Mouse (Mus musculus) adrenal gland, adult 8-10 months (tissue): ENCODE data around the gene Ogn. TPM values are rescaled to one million over a fixed set of nuclear protein-coding genes. Genes with fewer than 3 reads are reported as not detected.
"Not testable (repeated sequence)": the region's sequence is repeated elsewhere in the genome, so short reads cannot be mapped to it uniquely, and the experiment has no call there.

ENCODE experiments used
- DNase-seq: peaks from one replicate; pipeline ENCODE4 v3.0.0; 2022
- total RNA-seq, 4 experiments: library from RNA; stranded (reverse); gene quantifications; 2 replicates each; pipeline ENCODE4 v1.2.4; 2022

The Ogn gene
- total RNA-seq: 10 to 100 TPM; 52.2 to 83.6 (median 61.4) TPM

GRCm38 (mm10) chr13:49607714-49608113 lies at the start of gene Ogn:
Gene Ogn, plus strand, starts transcription at chr13:49608046.
- no peak for DNase-seq

DNA sequence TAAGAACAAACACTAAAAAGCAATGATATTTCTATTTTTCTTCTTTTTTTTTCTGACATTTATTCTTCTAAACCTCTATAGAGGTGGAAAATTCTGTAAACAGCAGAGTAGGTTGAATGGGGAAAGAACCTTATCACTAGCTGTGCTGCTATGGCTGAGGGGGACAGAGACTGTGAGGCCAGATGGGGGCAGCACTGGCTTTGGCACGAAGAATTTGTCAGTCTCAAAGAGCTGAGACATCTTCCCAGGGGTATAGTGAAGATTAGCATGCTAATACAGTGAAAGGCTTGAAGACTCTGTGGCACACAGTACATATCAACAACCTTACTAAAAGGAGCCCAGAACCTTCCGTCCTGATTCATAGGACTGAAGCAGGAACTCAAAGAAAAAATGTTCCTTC lies 48.7 kb upstream of the Ogn start:
- DNase-seq: no peak

- DNase-seq: no peak
Observed at GRCm38 (mm10) chr13:49560886-49561285, 47.0 kb upstream of the Ogn start.

DNA sequence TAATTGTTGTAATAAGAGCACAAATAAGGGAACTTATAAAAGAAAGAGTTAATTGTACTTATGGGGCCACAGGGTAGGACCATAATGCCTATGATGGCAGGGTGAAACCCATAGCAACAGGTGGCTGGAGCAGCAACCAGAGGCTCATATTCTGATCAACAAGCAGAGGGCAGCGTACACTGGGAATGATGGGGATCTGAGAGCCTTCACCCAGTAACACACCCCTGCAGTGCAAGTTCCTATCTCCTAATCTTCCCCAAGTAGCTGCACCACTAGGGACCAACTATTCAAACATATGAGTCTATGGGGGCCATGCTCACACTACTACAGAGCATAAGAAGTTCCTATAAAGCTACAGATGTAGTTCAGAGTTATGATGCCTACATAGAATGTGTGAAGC lies 43.5 kb upstream of the Ogn start:
- DNase-seq: no peak

DNA sequence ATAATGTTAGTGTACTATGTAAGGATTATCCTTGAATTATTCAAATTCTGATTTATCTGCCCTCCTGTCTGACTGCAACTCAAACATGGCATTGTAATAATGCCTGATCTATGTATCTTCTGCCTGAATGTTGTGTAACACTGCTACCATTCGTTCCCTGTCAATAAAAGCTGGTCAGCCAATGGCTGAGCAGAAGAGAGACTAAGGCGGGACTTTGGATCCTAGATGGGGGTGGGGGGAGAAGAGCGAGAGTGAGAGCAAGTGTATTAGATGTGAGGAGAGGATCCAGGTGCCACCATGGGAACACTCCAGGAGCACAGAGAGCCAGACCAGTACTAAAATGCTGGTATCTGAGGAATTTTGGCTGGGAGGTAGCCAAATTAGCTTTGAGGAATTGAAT lies 37.5 kb upstream of the Ogn start:
- DNase-seq: no peak

DNA sequence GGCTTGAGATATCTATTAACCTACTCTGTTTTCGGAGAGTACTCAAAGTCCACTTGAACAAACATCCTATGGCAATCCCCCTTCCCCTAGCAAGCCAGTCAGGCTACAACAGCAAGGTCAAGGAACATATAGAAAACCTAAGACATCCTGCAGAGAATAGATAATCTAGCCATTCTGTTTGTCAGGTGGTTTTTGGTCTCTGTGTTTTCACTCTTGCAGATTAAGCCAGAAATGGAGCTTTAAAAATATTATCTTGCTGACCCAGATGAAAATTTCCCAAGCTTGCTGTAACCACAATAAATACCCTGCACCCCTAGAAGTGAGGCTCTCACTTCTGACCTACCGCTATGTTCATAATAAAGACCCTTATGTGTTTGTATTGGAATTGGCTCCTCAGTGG lies 36.4 kb upstream of the Ogn start:
- DNase-seq: no peak

DNA sequence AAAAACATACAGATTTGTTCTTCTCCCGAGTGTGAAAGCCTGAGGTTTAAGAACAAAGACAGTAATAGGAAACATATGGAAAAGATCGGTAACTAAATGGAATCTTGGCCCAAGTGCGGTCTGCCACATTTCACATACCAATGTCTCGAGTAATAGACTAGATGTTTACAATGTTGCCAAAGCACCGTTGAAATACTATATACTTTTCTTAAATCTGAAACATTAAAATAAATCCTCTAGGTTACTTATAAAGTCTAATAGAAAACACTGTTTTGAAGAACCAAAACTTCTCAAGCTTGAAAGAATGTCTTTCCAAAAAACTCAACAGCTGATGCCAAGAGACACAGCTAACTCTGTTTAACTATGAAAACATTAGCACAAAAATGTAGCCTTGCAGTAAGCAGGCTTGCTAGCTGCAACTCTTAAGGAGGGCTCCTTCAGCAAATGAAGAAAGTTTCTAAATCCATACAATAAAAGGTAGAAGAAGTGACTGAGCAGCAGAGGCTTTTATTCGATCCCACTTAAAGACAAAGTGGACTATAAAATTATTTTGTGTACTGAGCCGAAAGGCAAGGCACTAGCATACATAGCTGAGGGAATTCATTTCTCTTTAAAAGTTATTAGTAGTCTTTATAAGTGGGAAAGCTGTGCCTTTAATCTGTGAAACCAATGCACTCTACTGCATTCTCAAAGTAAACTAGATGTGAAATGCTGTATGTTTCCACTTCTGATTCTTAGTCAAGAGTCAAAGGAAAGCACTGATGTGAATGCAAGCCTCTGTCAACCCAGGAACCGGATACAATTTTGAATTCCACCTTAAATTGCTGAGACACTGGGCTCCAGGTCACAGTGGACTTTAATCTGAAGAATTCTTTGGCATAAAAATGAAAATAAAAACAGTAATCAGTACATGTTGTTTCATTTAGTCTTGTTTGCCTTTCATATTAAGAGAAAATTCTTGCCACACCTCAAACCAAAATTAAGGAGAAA lies 26.0 kb upstream of the Ogn start, which contains the start of gene Omd:
Gene Omd, plus strand, starts transcription at position 922 of the 990 bp plus-strand sequence.
- no peak for DNase-seq

GRCm38 (mm10) chr13:49583859-49584258 lies 24.0 kb upstream of the Ogn start:
- no peak for DNase-seq

DNA sequence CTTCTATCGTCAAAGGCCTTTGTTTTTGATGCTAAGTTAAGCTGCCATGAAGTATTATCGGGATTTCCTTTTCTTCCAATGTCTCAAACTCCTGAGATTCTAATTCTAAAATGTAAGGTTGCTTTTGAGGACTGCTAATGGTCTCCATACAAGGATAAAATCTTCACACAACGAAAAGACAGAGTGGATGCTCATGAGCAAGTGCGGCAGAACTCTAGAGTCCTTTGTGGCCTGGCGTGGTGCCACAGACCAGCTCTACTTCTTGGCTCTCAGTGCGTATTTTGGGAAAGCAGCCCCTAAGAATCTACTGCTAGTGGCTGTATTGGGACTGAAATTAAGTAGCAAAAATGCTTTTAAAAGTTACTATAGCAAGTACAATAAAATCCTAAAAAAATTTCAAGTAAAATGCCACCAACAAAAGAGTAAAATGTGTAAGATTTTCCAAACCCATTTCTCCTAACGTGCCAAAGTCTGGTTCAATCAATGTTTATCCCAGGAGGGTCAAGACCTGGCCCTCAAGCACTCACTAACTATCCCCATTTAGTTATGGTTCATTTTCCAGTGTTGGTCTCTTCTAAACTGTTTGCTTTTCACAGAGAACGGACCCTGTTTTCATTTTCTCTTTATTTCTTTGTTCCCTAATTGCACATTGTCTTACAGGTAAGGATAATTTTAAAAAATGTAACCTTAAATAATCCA lies 23.4 kb upstream of the Ogn start:
- no peak for DNase-seq

GRCm38 (mm10) chr13:49586062-49586461 lies 21.8 kb upstream of the Ogn start:
- no peak for DNase-seq

DNA sequence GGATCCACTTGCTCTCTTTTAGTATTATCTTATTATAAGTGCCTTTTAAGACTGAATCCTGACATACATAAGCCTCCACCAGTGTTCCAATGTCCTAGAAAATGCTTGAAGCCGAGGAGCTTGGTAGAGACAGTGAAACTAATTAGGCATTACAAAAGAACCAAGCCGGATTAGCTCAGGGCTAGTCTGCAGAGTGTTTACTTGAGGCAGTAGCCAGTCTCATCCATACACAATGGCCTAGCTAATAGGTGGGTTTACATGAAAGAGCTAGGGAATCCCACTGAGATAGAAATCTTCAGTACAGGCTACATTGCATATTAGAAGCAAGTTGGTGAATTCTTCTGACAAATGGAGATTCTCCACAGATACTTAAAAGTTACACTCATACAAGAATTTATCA lies 5.3 kb upstream of the Ogn start:
- DNase-seq: not testable (repeated sequence)

- DNase-seq: no peak
Observed at GRCm38 (mm10) chr13:49603603-49604002, 4.2 kb upstream of the Ogn start.

DNA sequence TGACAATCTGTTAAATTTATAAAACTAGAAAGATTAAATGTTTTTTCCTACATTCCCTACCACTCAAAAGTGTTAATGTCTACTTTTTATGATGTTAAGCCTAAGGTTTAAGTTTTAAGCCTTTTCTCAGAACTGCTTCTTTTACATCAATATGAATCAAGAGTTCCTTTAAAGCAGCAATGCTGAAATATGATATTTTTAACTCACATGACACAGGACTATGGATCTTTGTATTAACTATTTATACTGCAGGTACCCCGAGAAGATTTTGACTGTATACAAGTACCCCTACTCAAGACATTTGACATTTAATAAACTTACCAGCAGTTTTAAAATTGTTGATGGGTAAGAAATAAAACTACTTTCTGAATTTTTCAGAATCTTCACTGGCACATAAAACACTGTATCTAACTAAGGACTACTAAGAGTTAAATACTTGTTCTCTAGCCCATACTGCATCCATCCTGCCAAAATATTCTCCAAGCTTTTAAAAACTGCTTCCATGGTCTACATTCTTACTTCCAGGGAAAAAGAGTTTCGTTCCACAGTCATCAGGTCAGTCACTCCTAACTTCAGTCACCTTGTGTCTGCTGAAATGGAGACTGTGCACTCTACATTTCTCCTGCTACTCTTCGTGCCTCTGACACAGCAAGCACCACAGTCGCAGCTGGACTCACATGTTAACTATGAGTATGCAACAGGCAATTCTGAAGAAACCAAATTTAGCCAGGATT lies 910 bp downstream of the Ogn start:
- no peak for DNase-seq

DNA sequence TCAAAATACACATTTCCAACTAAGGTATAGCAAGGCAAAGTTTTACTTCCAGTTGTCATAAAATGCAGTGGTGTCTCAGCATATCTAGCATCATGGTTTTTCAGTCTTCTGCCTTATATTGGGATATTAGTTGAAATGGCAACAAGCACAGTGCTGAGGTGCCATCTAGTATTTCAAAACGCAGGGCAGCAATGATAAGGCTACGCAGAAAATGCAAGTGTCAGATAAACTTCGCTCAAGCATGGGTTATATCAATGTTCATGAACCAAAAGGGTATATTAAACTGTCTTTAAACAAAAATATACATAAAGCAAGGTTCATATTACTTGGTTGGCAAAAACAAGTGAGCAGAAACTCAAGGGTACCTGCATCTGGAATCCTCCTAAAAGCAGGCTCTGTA lies 9.2 kb downstream of the Ogn start:
- no peak for DNase-seq

DNA sequence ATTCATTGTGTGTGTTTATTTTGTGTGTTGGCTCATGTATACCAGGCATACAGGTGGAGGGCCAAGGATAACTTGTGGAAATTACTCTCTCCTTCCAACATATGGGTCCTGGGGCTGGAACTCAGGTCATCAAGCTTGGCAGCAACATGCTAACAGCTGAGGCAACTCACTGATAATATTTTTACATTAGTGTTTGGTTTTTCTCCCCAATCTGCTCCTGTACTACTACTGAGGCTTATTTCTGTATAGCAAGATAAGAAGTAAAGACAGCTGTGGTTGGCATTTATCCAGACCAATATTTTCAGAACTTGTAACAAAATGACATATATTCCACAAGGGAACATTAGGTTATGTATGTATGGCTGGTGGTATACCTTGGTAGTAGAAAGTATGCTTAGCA lies 10.5 kb downstream of the Ogn start:
- DNase-seq: no peak

DNA sequence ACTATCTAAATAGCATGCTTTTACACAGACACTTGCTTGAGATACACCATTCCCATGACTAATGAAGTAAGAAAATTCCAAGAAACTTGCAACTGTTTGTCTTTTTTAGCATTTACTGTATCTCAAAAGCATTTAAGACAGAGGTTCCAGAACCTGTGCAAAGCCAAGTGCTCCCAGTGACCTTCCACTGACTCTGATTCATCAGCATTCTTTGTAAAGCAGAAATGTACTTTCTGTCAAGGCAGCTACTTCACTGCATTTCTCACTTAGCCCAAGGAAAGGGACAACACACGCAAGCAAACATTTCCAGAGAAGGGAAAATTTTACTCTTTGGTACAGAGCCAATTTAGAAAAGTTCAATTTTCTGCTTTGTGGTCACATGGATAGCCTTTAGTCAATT lies 15.4 kb downstream of the Ogn start:
- DNase-seq: no peak

DNA sequence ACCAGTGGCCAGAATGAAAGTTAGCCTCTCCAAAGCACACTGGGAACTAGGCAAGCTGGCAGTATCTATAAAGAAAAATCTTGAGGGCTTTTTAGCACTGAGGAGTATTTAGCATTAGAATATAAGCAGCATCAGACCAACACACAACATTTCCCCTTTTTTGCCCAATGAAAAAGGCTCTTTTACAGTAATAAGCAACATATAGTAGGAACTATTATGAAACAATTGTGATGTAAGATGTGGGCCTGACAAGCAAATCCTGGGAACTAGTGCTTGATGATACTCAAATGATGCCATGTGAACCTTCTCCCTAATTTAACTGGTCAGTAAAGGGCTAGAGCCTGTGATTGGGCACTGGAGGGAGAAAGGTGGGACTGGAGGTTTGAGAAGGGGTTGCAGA lies 20.3 kb downstream of the Ogn start:
- no peak for DNase-seq

DNA sequence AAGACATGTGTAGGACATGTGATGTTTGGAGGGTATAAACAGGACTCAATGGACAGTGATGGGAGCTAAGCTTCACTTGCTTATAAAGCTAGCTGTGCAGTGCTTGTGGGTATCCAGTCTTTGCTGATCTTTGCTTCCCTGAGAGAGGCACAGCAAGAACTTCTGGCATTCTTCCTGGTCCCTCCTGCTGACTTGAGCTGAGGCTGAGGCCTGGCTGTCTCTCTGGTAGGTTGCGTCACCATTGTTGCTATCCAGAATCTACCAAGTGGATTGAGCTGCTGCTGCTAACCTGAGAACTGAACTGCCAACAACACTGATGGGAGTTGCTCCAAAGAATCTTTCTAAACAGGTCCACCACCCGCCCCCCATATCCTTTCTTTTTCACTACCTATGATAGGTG lies 21.2 kb downstream of the Ogn start:
- no peak for DNase-seq

- no peak for DNase-seq
Observed at GRCm38 (mm10) chr13:49639965-49640364, 32.1 kb downstream of the Ogn start.

DNA sequence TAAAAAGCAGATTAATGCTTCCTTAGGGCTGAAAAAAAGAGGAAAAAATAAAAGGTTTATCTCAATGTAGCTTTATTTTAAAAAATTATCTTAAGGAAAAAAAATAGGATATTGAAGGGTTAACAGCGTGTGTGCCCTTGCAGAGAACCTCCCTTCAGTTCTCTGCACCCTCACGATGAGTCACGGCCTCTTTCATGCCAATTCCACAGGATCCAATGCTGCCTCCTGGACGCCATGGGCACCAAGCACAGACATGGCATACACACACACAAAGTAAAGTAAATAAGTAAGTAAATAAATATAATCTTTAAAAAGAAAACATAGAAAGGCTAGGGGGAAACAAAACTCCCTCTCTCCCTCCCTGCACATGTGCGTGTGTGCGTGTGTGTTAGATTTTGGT lies 34.8 kb downstream of the Ogn start:
- peak; percentile 31 for DNase-seq

DNA sequence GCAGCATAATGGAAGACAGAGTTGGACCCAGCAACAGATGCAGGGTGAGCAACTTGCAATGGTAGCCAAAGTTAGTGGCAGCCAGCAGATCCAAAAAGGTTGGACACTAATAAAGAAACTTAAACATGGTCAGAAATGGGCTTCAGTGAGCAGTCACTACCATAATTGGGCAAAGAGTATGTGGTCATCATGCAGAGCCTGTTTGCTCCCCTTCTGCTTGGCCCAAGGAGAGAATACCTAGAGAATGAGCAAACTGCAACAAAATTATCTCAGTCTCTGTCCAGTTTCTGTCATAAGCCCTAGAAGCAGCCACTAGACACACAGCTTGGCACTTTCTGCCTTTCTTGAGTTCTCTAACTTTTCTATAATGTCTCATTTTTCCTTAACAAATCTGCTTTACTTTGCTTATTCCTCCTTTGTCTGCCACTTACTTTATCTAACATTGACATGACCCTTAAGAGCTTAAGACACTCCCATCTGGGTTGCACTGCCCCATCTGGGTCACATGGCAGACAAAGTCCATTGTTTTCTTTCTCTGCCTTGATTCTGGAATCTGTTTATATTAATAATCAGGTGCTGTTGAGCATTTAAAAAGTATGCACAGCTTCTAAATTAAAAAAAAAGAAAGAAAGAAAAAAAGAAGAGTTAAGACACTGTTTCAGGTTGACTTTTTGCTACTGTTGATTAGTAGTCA lies 36.0 kb downstream of the Ogn start:
- no peak for DNase-seq
